Mouse (Mus musculus) embryonic facial prominence, embryonic 12.5 days (tissue): ENCODE data around the gene 1700003E16Rik. TPM values are rescaled to one million over a fixed set of nuclear protein-coding genes. Genes with fewer than 3 reads are reported as not detected.

Source experiments
- ATAC-seq: fragments of 200-750 bp; cut with Nextera tagmentation; 2 replicates; pipeline ENCODE4 v1.8.0; 2017; ENCODE audit not compliant: insufficient number of reproducible peaks, insufficient read depth, low FRiP score, low TSS enrichment
- H3K27ac ChIP-seq: fragments of 300-500 bp; sonication (generic); 2 replicates; pipeline ENCODE4 v1.5.1; 2016; ENCODE audit warnings: mild to moderate bottlenecking
- H3K27me3 ChIP-seq: fragments of 300-500 bp; sonication (generic); 2 replicates; pipeline ENCODE4 v1.6.1; 2016; ENCODE audit warnings: mild to moderate bottlenecking, moderate library complexity
- H3K36me3 ChIP-seq: fragments of 300-500 bp; sonication (generic); 2 replicates; pipeline ENCODE4 v1.6.1; 2016; ENCODE audit warnings: mild to moderate bottlenecking
- H3K4me1 ChIP-seq: fragments of 300-500 bp; sonication (generic); 2 replicates; pipeline ENCODE4 v1.6.1; 2016
- H3K4me2 ChIP-seq: fragments of 300-500 bp; sonication (generic); replicated peaks from 2 replicates; pipeline ENCODE4 v1.6.1; 2016; ENCODE audit warnings: mild to moderate bottlenecking, moderate library complexity
- H3K4me3 ChIP-seq: fragments of 300-500 bp; sonication (generic); 2 replicates; pipeline ENCODE4 v1.5.1; 2016; ENCODE audit warnings: mild to moderate bottlenecking
- H3K9ac ChIP-seq: fragments of 300-500 bp; sonication (generic); 2 replicates; pipeline ENCODE4 v1.6.1; 2016; ENCODE audit warnings: mild to moderate bottlenecking, moderate library complexity
- H3K9me3 ChIP-seq: fragments of 300-500 bp; sonication (generic); 2 replicates; pipeline ENCODE4 v1.6.1; 2016; ENCODE audit warnings: mild to moderate bottlenecking, moderate library complexity
- WGBS: fragments of 180-500 bp; shearing (Covaris S2); methylation state at CpG from one replicate; pipeline ENCODE4 v1.1.7; 2016; 5-methylcytosine and 5-hydroxymethylcytosine counted together
- polyA plus RNA-seq: library from polyadenylated mRNA; unstranded; fragments of >200 nt; fragmentation: Nextera tagmentation; extraction: Ambion mirVana; gene quantifications from 2 replicates; pipeline ENCODE4 v1.2.1, GENCODE M21; 2016

1700003E16Rik gene
- polyA plus RNA-seq, 1 experiment from 2014 or later = 2.8 TPM

DNA sequence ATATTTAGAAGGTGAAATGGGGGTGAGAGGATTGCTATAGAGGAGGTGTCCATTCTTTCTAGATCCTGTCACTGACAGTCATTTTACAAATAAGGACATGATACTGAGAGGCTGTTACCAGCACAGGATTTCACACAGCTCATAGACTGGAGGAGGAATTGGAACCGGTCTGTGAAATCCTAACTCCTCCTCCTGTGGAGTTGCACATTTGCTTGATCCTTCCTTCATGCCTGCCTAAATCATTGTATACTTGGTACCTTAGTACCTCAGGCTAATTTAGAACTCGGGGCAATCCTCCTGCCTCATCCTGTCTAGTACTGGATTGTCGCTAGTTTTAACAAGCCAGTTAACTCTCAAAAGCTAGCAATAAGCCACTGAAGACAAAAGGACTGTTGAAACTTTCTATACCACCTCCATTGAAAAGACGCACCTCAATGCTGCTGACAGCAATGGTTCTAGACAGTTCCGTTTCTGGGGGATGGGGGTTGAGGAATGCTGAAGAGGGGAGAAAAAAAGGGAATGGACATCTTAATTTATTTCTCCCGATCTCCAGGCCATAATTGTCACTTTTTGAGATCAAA, 8.9 kb downstream of the 1700003E16Rik start:
- H3K36me3 ChIP-seq = 0 out of 2 replicates have a peak, but pooled peaks cover 2% of the 10 kb centered on the region
- peak overlapping the region; percentile 92 for H3K4me3 ChIP-seq
- peak overlapping the region; percentile 41; the same call in 1 of the 2 replicates for H3K27ac ChIP-seq
- no peak; the same call in 1 of the 2 replicates for ATAC-seq
- no peaks in the 10 kb centered on the region for H3K9me3 ChIP-seq
- 4% methylated on average over 6 of the region's 6 CpGs for WGBS
- H3K27me3 ChIP-seq = peaks cover 27% of the 10 kb centered on the region
- H3K4me1 ChIP-seq = peaks cover 25% of the 10 kb centered on the region
- H3K4me2 ChIP-seq = peak overlapping the region; percentile 82
- peak overlapping the region; percentile 80 for H3K9ac ChIP-seq

DNA sequence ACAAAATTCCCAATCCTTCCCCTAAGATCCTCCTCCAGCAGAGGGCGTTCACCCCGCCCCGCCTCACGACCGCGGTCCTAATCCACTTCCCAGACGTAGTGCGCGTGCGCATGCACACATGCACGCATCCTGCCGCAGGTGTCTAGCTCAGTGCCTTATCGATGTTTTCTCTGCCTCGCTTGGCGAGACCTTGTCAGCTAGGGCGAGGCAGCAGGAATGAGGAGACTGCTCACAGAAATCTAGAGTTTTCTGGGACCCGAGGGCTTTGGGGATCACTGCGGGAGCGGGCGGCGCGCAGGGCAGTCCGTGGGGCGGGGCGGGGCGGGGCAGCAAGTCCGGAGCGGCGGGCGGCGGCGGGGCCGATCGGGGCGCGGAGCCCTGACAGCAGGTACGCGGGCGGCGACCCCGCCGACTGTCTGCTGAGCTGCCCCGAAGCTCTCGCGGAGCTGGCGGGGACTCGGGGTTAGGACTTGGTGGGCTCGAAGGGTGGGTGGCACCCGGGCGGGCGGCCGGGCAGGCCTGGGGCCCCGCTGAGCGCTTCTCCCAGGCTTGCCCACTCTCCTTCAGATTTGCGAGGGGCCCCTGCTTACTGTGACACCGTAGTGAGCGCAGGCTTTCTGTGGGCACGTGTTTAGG, 9.5 kb downstream of the 1700003E16Rik start, which contains the start of gene Dctn1:
TSS of gene Dctn1 (plus strand) at position 314 of the 636 bp plus-strand sequence.
- H3K9me3 ChIP-seq = no peaks in the 10 kb centered on the region
- H3K27ac ChIP-seq = peak within 1 kb of the TSS; percentile 84
- ATAC-seq = peak; percentile 72
- H3K27me3 ChIP-seq = peaks cover 20% of the 10 kb centered on the region
- H3K36me3 ChIP-seq = 0 out of 2 replicates have a peak, but pooled peaks cover 2% of the 10 kb centered on the region
- H3K9ac ChIP-seq = peak within 1 kb of the TSS; percentile 80
- H3K4me1 ChIP-seq = peaks cover 25% of the 10 kb centered on the region
- under 1% methylated on average over 53 of the region's 58 CpGs for WGBS
- H3K4me3 ChIP-seq = peak within 1 kb of the TSS; percentile 92
- peak within 1 kb of the TSS; percentile 82 for H3K4me2 ChIP-seq

DNA sequence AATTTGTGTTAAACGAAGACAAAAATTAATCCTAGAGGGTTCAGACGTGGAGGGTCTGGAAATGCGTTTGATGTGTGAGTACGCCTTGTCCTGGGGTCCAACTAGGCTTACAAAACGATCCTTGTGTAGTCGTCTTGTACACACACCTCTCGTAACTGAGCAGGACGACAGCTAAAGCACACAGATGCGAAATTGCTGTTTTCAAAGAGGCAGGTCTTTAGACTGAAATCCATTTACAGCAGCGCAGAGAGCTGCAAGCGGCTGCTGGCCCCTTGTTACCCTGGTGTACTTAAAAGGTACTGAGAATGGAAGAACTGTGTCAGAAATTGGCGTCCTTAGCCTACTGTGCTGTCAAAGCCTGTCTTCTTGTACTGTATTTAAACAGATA, 10.0 kb downstream of the 1700003E16Rik start:
- H3K27ac ChIP-seq = peak overlapping the region; percentile 84; the same call in 1 of the 2 replicates
- peaks cover 25% of the 10 kb centered on the region for H3K4me1 ChIP-seq
- 1% methylated on average over 12 of the region's 12 CpGs for WGBS

DNA sequence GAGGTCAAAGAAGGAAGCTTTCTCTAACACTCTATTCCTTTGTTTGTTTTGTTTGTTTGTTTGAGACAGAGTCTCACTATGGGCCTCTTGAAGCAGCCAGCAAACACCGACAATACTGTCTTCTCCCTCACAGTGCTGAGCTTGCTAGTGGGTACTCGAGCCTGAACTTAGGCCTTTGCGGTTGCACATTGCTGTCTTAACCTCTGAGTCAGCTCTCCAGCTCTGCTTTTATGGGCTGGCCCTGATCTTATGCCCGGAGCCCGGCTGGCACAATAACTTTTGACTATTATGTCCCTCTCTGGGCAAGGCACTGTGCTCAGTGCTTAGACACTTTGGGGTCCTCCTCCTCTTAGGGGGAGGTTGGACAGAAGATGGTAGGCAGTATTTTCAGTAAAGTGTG, 13.7 kb downstream of the 1700003E16Rik start:
- WGBS = 82% methylated on average over 5 of the region's 5 CpGs
- ATAC-seq = no peak
- no peaks in the 10 kb centered on the region for H3K27me3 ChIP-seq
- 0 out of 2 replicates have a peak, but pooled peaks cover 2% of the 10 kb centered on the region for H3K36me3 ChIP-seq
- H3K4me1 ChIP-seq = peaks cover 14% of the 10 kb centered on the region
- H3K27ac ChIP-seq = no peak overlapping the region
- H3K4me2 ChIP-seq = no peak overlapping the region
- H3K4me3 ChIP-seq = no peak overlapping the region
- no peaks in the 10 kb centered on the region for H3K9me3 ChIP-seq
- H3K9ac ChIP-seq = no peak overlapping the region

More for the DNA sequence above, 10.0 kb downstream of the 1700003E16Rik start:
- peak overlapping the region; percentile 92 for H3K4me3 ChIP-seq
- no peaks in the 10 kb centered on the region for H3K9me3 ChIP-seq
- H3K9ac ChIP-seq = peak overlapping the region; percentile 80
- 0 out of 2 replicates have a peak, but pooled peaks have one; percentile 0 for ATAC-seq
- H3K4me2 ChIP-seq = peak overlapping the region; percentile 82
- peaks cover 15% of the 10 kb centered on the region for H3K27me3 ChIP-seq
- 0 out of 2 replicates have a peak, but pooled peaks cover 2% of the 10 kb centered on the region for H3K36me3 ChIP-seq

DNA sequence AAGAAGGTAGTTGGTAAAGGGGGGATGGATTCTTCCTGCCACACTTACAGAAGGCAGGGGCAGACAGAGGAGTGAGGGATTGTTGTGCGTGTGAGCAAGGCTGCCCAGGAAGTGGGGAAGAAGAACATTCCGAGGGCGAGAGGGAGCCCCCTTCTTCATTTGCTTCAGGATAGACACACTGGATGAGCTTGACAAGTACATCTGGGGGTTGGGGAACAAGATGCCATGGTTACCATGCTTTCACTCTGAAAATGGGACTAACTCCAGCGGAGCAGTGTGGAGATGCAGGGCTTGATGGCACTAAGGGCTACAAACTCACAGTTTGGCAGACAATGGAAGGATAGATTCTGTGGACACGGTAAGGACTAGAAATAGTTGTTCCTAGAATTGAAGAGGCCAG, 14.9 kb downstream of the 1700003E16Rik start:
- 80% methylated on average over 5 of the region's 5 CpGs for WGBS
- Histone ChIP-seq H3K27me3 (no peaks in the 10 kb centered on the region), H3K4me3 (no peak overlapping the region), H3K4me1 (peaks cover 14% of the 10 kb centered on the region), H3K4me2 (no peak overlapping the region), H3K9ac (no peak overlapping the region), H3K9me3 (no peaks in the 10 kb centered on the region), H3K36me3 (0 out of 2 replicates have a peak, but pooled peaks cover 2% of the 10 kb centered on the region), H3K27ac (no peak overlapping the region)
- ATAC-seq = no peak

DNA sequence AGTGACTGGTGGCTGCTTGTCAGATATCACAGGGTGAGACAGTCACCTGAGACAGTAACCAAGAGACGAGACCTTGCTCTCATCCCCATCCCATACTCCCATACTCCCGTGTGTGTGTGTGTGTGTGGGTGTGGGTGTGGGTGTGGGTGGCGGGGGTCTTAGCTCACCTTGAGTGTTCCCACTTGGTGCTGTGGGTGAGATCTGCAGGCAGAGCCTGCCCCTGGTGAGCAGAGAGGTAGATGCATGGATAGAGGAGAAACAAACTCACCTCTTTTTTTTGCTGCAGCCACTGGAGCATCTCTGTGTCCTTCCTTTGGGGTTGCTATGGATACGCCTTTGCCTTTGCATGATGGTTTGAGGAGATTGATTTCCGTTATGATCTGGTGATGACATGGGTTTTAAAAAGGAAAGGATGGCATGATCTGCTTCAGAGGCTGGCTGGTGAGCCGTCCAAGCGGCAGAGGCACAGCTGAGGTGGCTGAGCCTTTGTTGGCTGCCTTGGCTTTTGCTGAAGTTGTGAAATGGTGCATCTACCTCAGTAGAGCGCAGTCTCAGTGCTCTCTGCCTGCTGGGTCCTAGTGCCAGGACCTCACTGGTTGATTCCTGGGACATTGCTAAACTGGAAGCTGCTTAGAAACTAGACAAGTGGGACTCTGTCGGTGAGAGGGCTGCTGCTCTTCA, 16.2 kb downstream of the 1700003E16Rik start:
- peaks cover 3% of the 10 kb centered on the region; the same call in 1 of the 2 replicates for H3K36me3 ChIP-seq
- H3K4me2 ChIP-seq = no peak overlapping the region
- H3K4me3 ChIP-seq = no peak overlapping the region
- peaks cover 4% of the 10 kb centered on the region; the same call in 1 of the 2 replicates for H3K4me1 ChIP-seq
- WGBS = 62% methylated on average over 9 of the region's 9 CpGs
- no peak overlapping the region; the same call in 1 of the 2 replicates for H3K9ac ChIP-seq
- ATAC-seq = no peak
- H3K27me3 ChIP-seq = no peaks in the 10 kb centered on the region
- peak overlapping the region; percentile 5; the same call in 1 of the 2 replicates for H3K27ac ChIP-seq
- H3K9me3 ChIP-seq = no peaks in the 10 kb centered on the region

DNA sequence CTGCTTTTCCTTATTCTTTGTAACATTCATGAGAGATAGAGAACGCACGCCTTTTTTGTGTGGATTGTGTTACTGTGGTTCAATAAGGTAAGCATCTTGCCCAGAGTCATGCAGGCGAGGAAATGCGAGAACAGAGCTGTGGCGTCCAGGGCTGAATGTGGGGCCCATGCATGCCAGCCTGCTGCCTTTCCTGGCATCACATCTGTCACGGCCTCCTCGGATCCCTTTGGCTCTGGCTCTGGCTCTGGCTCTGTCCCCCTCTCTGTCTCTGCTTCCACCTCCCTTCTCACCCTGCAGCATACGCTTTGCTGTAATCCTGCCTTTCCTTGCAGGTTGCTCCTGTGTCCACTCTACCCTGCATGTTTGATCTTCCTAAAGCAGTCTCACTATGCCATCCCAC, 19.8 kb downstream of the 1700003E16Rik start:
- ATAC-seq = no peak
- peaks cover 16% of the 10 kb centered on the region for H3K4me1 ChIP-seq
- H3K9me3 ChIP-seq = no peaks in the 10 kb centered on the region
- H3K27me3 ChIP-seq = no peaks in the 10 kb centered on the region
- no peak overlapping the region for H3K27ac ChIP-seq
- WGBS = 83% methylated on average over 8 of the region's 8 CpGs
- no peak overlapping the region for H3K9ac ChIP-seq
- peaks cover 4% of the 10 kb centered on the region; the same call in 1 of the 2 replicates for H3K36me3 ChIP-seq
- no peak overlapping the region for H3K4me3 ChIP-seq
- H3K4me2 ChIP-seq = no peak overlapping the region

DNA sequence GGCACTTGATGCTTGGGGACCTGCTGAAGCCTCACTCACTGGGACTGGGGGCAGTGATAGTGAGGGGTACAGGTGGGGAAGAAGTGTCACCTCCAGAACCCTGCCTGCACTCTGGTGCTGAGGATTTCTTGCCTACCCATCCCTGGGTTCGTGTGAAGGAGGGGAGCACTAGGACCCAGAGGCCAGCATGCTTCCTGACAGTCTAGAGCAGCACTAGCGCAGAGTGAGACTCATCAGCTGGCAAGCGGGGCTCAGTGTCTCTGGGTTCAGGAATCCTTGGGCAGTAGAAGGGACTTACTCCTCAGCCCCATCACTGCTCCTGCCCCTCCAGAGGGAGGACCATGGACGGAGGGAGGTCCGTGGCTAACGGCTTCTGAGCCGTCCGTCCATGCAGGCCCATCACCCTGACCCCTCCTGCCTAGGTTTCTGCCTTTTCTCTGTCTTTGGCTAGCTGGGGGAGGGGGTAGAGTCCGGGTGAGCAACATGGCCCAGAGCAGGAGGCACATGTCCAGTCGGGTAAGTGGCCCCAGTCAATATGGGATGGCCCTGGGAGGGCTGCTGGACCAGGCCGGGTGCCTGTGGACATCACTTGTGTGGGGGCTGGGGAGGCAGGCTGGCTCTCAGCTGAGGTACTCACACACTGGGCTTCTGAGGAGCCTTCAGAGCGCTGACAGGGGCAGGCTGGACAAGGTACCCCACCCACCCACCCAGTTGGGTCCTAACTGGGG, 23.4 kb downstream of the 1700003E16Rik start:
- Histone ChIP-seq H3K9me3 (no peaks in the 10 kb centered on the region), H3K4me3 (peak overlapping the region; percentile 32), H3K36me3 (peaks cover 28% of the 10 kb centered on the region), H3K27ac (no peak overlapping the region), H3K4me1 (peaks cover 16% of the 10 kb centered on the region), H3K4me2 (peak overlapping the region; percentile 60), H3K9ac (peak overlapping the region; percentile 55), H3K27me3 (no peaks in the 10 kb centered on the region)
- ATAC-seq = peak; percentile 58; the same call in 1 of the 2 replicates
- WGBS = 14% methylated on average over 12 of the region's 12 CpGs

DNA sequence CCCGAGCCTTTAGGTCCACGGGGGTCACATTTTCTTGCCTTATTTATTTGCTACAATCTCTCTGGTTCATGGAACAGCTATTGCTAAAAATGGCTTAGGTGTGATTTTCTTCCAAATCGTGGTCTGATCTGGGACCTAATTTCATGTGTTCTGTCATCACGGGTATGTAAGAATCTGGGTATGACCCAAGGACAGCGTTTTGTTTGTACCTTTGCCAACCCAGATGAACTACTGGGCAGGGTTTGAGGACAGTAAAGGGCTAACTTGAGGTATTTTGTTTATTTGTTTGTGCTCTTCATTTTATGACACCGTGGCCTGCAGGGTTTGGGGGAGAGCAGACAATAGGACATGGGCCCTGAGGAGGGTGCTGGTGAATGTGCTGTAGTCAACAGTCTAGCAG, 24.4 kb downstream of the 1700003E16Rik start:
- peaks cover 21% of the 10 kb centered on the region for H3K4me1 ChIP-seq
- H3K4me3 ChIP-seq = no peak overlapping the region
- H3K36me3 ChIP-seq = peaks cover 31% of the 10 kb centered on the region
- H3K27me3 ChIP-seq = no peaks in the 10 kb centered on the region
- 80% methylated on average over 6 of the region's 6 CpGs for WGBS
- no peak overlapping the region for H3K9ac ChIP-seq
- no peak for ATAC-seq
- H3K27ac ChIP-seq = no peak overlapping the region
- no peaks in the 10 kb centered on the region for H3K9me3 ChIP-seq
- H3K4me2 ChIP-seq = no peak overlapping the region

DNA sequence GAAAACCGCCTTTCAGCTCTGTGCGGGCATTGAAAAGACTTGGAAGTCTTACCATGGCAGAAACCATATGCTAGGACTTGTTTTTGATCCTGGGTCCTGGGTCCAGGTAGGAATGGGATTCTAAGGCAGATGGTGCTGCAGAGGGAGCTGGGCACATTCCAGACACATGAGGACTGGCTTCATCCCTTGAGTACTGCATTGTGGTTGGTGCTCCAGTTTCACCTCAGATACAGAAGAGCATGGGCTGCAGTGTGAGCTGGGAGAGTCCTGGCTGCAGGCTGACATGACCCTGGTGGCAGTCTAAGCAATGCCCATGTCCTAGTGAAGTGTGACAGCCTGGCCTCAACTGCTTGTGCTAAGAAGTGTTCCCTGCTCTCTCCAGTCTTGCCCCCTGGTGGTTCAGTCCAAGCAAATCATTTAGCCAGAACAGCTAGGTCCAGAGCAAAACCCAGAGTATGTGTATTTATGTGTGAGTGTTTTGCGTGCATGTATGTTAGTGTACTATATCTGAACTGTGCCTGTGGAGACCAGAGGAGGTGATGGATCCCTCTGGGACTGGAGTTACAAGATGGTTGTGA, 28.7 kb downstream of the 1700003E16Rik start:
- Histone ChIP-seq H3K27me3 (no peaks in the 10 kb centered on the region), H3K27ac (no peak overlapping the region), H3K36me3 (peaks cover 44% of the 10 kb centered on the region), H3K4me3 (no peak overlapping the region), H3K4me2 (no peak overlapping the region), H3K9me3 (no peaks in the 10 kb centered on the region), H3K9ac (no peak overlapping the region), H3K4me1 (peaks cover 26% of the 10 kb centered on the region)
- no peak for ATAC-seq
- 88% methylated on average over 3 of the region's 3 CpGs for WGBS
